Mouse (Mus musculus): Measurements from ENCODE around the gene C2cd5. TPM values are rescaled to one million over a fixed set of nuclear protein-coding genes. Genes with fewer than 3 reads are reported as not detected.
A peak's percentile ranks its signal among the peaks of the same experiment; 100 is the strongest.

C2cd5 gene
- polyA plus RNA-seq, 1 experiment from 2014 or later: 40.7 TPM

DNA sequence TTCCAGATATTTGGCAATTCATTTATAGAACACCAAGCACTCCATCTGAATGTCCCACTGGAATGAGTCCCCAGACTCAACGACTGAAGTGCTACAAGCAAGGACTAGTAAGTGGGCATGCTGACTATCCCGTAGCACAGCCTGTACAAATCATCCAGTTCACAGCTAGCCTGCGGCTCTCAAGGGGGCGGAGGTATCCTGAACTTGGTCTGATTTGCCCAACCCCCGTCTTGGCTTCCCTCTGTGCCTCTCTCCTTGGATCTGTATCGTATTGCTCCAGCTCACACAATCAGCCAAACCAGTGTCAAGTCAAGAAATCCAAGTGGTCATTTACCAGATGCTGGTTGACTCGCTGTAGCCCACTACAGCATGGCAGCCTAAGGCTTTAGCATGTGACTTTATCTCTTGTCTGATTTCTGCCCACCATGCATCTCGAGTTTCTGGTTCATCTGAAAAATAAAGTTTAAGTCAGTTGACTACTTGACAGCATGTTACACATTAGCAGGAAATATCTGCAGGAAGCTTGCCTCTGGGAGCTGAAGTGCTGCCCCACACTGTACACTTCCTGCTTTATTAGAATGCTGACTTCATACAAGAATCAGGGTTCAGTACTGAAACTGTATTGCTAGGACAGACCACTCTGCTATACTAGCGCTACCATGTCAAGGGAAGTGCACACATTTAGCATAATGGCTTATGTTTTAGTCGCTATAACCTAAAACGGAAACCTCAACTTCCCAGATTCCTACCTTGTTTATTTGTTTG is 50.0 kb downstream of the C2cd5 start:
- H3K9me3 ChIP-seq (ENCODE audit: control insufficient read depth, low read length): no peaks in the 10 kb centered on the region
- no peak for DNase-seq (ENCODE audit: low spot score)
- H3K9ac ChIP-seq: no peak overlapping the region
- H3K27me3 ChIP-seq (ENCODE audit: control insufficient read depth, insufficient read depth, low read length): no peaks in the 10 kb centered on the region
- H3K4me2 ChIP-seq (replicated peaks): no peak overlapping the region
- ATAC-seq (ENCODE audit: low FRiP score): no peak
- H3K36me3 ChIP-seq (replicated peaks; ENCODE audit: control insufficient read depth, insufficient read depth): peaks cover 57% of the 10 kb centered on the region
- WGBS: 90% methylated on average over 11 of the region's 11 CpGs
- H3K4me1 ChIP-seq (replicated peaks; ENCODE audit: control insufficient read depth, insufficient read depth, low read length): no peaks in the 10 kb centered on the region
- no peak overlapping the region for H3K4me3 ChIP-seq (replicated peaks; ENCODE audit: low read length)
- no peak overlapping the region for H3K27ac ChIP-seq

DNA sequence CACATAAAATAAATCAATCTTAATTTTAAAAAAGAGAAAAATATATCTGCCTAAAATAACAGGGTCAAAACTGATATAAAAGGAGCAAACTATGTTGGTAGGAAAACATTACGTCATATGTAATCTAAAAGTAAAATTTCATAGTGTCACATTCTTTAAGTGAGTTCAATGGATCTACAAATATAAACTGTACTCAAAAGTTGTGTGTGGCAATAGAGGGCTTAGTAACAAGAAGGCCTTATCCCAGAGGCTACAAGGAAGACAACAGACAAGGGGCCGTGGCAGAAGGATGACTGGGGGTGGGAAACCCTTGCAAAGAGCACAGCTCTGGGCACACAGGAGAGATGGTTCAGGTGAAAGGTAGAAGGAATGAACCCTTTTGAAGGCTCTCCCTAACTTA is 50.8 kb downstream of the C2cd5 start:
- Histone ChIP-seq H3K27me3 (ENCODE audit: control insufficient read depth, insufficient read depth, low read length) (no peaks in the 10 kb centered on the region), H3K9ac (no peak overlapping the region), H3K4me1 (replicated peaks; ENCODE audit: control insufficient read depth, insufficient read depth, low read length) (no peaks in the 10 kb centered on the region), H3K4me3 (replicated peaks; ENCODE audit: low read length) (no peak overlapping the region), H3K9me3 (ENCODE audit: control insufficient read depth, low read length) (no peaks in the 10 kb centered on the region), H3K27ac (no peak overlapping the region), H3K4me2 (replicated peaks) (no peak overlapping the region), H3K36me3 (replicated peaks; ENCODE audit: control insufficient read depth, insufficient read depth) (peaks cover 53% of the 10 kb centered on the region)
- no peak for DNase-seq (ENCODE audit: low spot score)
- no peak for ATAC-seq (ENCODE audit: low FRiP score)
- 91% methylated on average over 2 of the region's 2 CpGs for WGBS

DNA sequence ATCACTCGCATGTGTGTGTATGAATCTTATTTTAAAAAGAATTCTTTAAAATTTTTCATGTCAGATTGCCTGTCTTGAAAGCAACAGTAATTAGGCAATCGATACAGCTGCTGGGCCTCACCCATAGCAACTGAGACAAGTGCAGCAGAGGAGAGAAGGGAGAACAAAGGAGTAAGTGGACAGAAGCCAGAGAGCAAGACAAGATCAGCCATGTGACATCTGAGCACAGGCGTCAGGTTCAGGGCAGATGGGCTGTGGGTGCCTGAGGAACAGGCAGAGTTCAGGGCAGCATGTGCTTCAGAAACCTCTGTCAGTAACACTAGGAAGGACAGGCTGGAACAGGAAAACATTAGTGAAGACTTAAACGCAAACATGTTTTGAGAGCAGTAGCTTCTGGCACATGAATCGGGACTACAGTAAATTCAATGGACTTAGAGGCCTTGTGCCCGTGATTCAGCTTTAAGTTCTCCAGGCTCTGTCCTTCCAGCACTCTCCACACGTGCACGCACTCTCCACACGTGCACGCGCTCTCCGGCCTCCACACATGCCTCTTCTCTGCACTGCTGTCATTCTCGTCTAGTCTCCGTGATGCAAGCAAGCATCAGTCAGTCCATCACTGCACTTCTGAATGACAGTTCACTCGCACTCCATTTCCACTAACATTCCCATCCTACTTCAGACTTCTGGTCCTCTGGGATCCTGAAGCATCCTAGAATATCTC is 52.2 kb downstream of the C2cd5 start:
- peaks cover 46% of the 10 kb centered on the region for H3K36me3 ChIP-seq (replicated peaks; ENCODE audit: control insufficient read depth, insufficient read depth)
- no peak overlapping the region for H3K9ac ChIP-seq
- whole genome bisulfite sequencing: 80% methylated on average over 15 of the region's 15 CpGs
- DNase-seq (ENCODE audit: low spot score) (no peak), ATAC-seq (ENCODE audit: low FRiP score) (no peak)
- no peak overlapping the region for H3K4me3 ChIP-seq (replicated peaks; ENCODE audit: low read length)
- H3K9me3 ChIP-seq (ENCODE audit: control insufficient read depth, low read length): no peaks in the 10 kb centered on the region
- H3K27me3 ChIP-seq (ENCODE audit: control insufficient read depth, insufficient read depth, low read length): no peaks in the 10 kb centered on the region
- no peaks in the 10 kb centered on the region for H3K4me1 ChIP-seq (replicated peaks; ENCODE audit: control insufficient read depth, insufficient read depth, low read length)
- no peak overlapping the region for H3K4me2 ChIP-seq (replicated peaks)
- no peak overlapping the region for H3K27ac ChIP-seq

DNA sequence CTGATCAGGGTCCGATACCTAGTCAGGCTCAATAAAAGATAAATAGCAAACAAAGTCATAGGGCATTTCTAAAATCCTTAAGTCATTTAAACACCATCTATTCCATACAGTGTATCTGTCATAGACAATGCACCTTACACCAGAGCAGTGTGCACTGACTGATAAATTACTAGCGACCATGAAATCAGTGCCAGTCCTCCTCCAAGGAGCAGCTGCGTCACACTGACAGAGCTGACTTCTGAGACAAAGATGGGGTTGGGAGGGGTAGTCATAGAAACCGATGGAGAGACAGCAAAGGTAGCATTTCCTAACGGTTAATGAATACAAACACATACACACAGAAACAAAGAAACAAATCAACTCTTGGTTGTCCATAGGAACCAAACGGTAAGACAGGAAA is 58.4 kb downstream of the C2cd5 start:
- Histone ChIP-seq H3K4me3 (replicated peaks; ENCODE audit: low read length) (no peak overlapping the region), H3K9me3 (ENCODE audit: control insufficient read depth, low read length) (no peaks in the 10 kb centered on the region), H3K27ac (no peak overlapping the region), H3K4me1 (replicated peaks; ENCODE audit: control insufficient read depth, insufficient read depth, low read length) (no peaks in the 10 kb centered on the region), H3K36me3 (replicated peaks; ENCODE audit: control insufficient read depth, insufficient read depth) (peaks cover 68% of the 10 kb centered on the region), H3K27me3 (ENCODE audit: control insufficient read depth, insufficient read depth, low read length) (no peaks in the 10 kb centered on the region), H3K9ac (no peak overlapping the region), H3K4me2 (replicated peaks) (no peak overlapping the region)
- DNase-seq (ENCODE audit: low spot score) (no peak), ATAC-seq (ENCODE audit: low FRiP score) (peak; percentile 69; the same call in 1 of the 2 replicates)
- WGBS: 38% methylated on average over 6 of the region's 6 CpGs

DNA sequence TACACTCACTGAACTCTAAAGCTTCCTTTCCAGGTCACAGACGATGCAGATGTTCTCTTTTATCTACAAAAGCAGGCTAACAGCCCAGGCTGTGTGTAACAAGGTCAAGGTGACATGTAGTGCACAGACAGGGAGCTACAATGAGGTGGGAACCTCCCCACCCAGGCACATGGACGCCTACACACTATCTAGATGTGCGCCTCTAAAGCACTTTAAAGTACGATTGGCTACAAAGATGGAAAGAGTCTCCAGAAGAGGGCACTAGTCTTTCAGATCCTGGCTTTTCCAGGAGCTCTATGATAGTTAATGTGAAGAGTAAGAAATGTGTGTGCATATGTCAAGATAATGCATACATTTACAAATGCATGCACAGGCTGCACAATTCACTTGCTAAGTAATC is 64.7 kb downstream of the C2cd5 start:
- Histone ChIP-seq H3K36me3 (replicated peaks; ENCODE audit: control insufficient read depth, insufficient read depth) (peaks cover 89% of the 10 kb centered on the region), H3K4me2 (replicated peaks) (no peak overlapping the region), H3K27ac (no peak overlapping the region), H3K4me3 (replicated peaks; ENCODE audit: low read length) (no peak overlapping the region), H3K9ac (no peak overlapping the region), H3K4me1 (replicated peaks; ENCODE audit: control insufficient read depth, insufficient read depth, low read length) (no peaks in the 10 kb centered on the region), H3K27me3 (ENCODE audit: control insufficient read depth, insufficient read depth, low read length) (no peaks in the 10 kb centered on the region), H3K9me3 (ENCODE audit: control insufficient read depth, low read length) (no peaks in the 10 kb centered on the region)
- ATAC-seq (ENCODE audit: low FRiP score) (no peak), DNase-seq (ENCODE audit: low spot score) (peak; percentile 57)
- 66% methylated on average over 4 of the region's 4 CpGs for WGBS

DNA sequence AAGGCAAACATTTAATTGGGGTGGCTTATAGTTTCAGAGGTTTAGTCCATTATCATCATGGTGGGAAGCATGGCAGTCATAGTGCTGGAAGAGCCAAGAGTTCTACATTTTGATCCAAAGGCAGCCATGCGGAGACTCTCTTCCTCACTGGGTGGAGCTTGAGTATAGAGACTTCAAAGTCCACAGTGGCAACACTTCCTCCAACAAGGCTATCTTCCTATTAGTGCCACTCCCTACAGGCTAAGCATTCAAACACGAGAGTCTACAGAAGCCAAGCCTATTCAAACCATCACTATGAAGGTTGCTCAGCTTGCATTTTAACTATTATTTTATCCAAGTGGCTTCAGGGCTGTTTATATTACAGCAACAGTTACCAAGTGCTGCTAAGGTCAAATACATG is 65.4 kb downstream of the C2cd5 start:
- no peak overlapping the region for H3K4me3 ChIP-seq (replicated peaks; ENCODE audit: low read length)
- 96% methylated on average over 2 of the region's 2 CpGs for WGBS
- no peaks in the 10 kb centered on the region for H3K27me3 ChIP-seq (ENCODE audit: control insufficient read depth, insufficient read depth, low read length)
- no peak overlapping the region for H3K27ac ChIP-seq
- no peak overlapping the region for H3K9ac ChIP-seq
- no peak for DNase-seq (ENCODE audit: low spot score)
- H3K4me2 ChIP-seq (replicated peaks): no peak overlapping the region
- H3K9me3 ChIP-seq (ENCODE audit: control insufficient read depth, low read length): no peaks in the 10 kb centered on the region
- H3K4me1 ChIP-seq (replicated peaks; ENCODE audit: control insufficient read depth, insufficient read depth, low read length): no peaks in the 10 kb centered on the region
- peaks cover 90% of the 10 kb centered on the region for H3K36me3 ChIP-seq (replicated peaks; ENCODE audit: control insufficient read depth, insufficient read depth)
- no peak for ATAC-seq (ENCODE audit: low FRiP score)

DNA sequence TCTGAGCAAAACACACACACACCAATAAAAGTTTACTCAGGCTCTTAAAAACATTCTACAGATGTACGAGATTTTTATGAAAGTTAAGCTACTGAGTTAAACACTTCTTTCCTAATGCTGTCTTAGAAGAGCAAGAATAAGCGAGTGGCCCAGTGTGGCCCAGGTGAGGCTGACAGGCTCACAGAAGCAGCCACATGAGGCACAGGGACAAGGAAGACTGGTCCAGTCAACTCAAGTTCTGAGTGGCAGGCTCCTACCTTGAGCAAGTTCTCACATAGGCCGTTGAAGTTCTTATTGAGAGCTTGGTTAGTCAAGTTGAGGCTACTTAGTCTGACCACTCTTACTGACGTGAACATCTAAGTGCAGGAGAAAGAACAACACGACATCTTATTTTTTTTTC is 69.4 kb downstream of the C2cd5 start:
- no peak for DNase-seq (ENCODE audit: low spot score)
- no peak overlapping the region for H3K27ac ChIP-seq
- no peak overlapping the region for H3K4me3 ChIP-seq (replicated peaks; ENCODE audit: low read length)
- no peak for ATAC-seq (ENCODE audit: low FRiP score)
- WGBS: 94% methylated on average over 5 of the region's 5 CpGs
- H3K27me3 ChIP-seq (ENCODE audit: control insufficient read depth, insufficient read depth, low read length): no peaks in the 10 kb centered on the region
- no peaks in the 10 kb centered on the region for H3K9me3 ChIP-seq (ENCODE audit: control insufficient read depth, low read length)
- no peaks in the 10 kb centered on the region for H3K4me1 ChIP-seq (replicated peaks; ENCODE audit: control insufficient read depth, insufficient read depth, low read length)
- H3K4me2 ChIP-seq (replicated peaks): no peak overlapping the region
- peaks cover 79% of the 10 kb centered on the region for H3K36me3 ChIP-seq (replicated peaks; ENCODE audit: control insufficient read depth, insufficient read depth)
- no peak overlapping the region for H3K9ac ChIP-seq

DNA sequence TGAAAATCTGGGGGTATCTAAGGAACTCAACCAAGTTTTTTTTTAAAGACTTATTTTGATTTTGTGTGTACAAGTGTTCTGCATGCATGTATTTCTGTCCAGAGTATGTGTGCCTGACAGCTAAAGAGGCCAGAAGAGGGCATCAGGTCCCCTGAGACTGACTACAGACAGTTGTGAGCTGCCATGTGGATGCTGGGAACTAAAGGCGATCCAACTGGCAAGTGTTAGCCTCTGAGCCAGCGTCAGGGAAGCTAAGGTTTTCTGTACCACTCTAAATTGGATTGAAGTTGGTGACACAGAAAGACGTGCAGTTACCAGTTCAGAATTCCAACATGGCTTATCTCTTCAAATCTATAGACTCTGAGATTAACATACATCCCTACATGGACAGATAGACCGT is 72.0 kb downstream of the C2cd5 start:
- Histone ChIP-seq H3K4me2 (replicated peaks) (no peak overlapping the region), H3K4me1 (replicated peaks; ENCODE audit: control insufficient read depth, insufficient read depth, low read length) (no peaks in the 10 kb centered on the region), H3K9ac (no peak overlapping the region), H3K4me3 (replicated peaks; ENCODE audit: low read length) (no peak overlapping the region), H3K9me3 (ENCODE audit: control insufficient read depth, low read length) (no peaks in the 10 kb centered on the region), H3K27me3 (ENCODE audit: control insufficient read depth, insufficient read depth, low read length) (no peaks in the 10 kb centered on the region), H3K36me3 (replicated peaks; ENCODE audit: control insufficient read depth, insufficient read depth) (peaks cover 56% of the 10 kb centered on the region), H3K27ac (no peak overlapping the region)
- WGBS: 92% methylated on average over 4 of the region's 4 CpGs
- ATAC-seq (ENCODE audit: low FRiP score) (no peak), DNase-seq (ENCODE audit: low spot score) (no peak)

DNA sequence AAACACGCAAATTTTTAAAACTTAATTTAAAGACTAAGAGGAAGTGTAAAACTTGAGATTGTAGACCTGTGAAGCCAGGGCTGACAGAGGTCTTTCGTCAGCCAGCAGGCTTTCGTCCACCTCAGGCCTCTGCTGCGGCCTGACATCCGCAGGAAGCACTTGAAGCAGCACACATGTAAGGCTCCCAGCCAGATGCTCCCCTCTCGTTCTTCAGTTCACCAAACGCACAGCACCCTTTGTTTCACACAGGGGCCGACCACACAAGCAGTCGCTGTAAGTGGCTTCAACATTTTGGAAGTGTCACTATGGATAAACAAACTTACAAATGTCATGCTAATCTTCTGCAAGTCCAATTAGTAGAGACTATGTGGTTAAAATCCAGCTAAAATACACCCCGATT is 72.5 kb downstream of the C2cd5 start:
- H3K4me2 ChIP-seq (replicated peaks): no peak overlapping the region
- DNase-seq (ENCODE audit: low spot score) (no peak), ATAC-seq (ENCODE audit: low FRiP score) (no peak)
- 89% methylated on average over 10 of the region's 10 CpGs for WGBS
- no peak overlapping the region for H3K4me3 ChIP-seq (replicated peaks; ENCODE audit: low read length)
- no peak overlapping the region for H3K27ac ChIP-seq
- H3K27me3 ChIP-seq (ENCODE audit: control insufficient read depth, insufficient read depth, low read length): no peaks in the 10 kb centered on the region
- H3K9ac ChIP-seq: no peak overlapping the region
- no peaks in the 10 kb centered on the region for H3K4me1 ChIP-seq (replicated peaks; ENCODE audit: control insufficient read depth, insufficient read depth, low read length)
- peaks cover 51% of the 10 kb centered on the region for H3K36me3 ChIP-seq (replicated peaks; ENCODE audit: control insufficient read depth, insufficient read depth)
- H3K9me3 ChIP-seq (ENCODE audit: control insufficient read depth, low read length): no peaks in the 10 kb centered on the region

Data from hindbrain, embryonic 14.5 days (tissue).